Mouse (Mus musculus) ES-Bruce4 (cell line): ENCODE data around the gene Sptssa.

Experiments
- CTCF ChIP-seq: IDR thresholded peaks from one replicate; pipeline ENCODE4 v1.8.1; 2011; ENCODE audit warnings: low read depth, low read length
- EP300 ChIP-seq: IDR thresholded peaks from 2 replicates; pipeline ENCODE4 v1.6.1; 2011; ENCODE audit warnings: low read depth, low read length; ENCODE audit not compliant: insufficient read depth

- TF ChIP-seq EP300 (no peak), CTCF (no peak)
These were observed 2.2 kb upstream of the Sptssa start for GRCm38 (mm10) chr12:54658425-54659092.
